Mouse (Mus musculus): Measurements from ENCODE around the gene Atoh1. TPM values are rescaled to one million over a fixed set of nuclear protein-coding genes. Genes with fewer than 3 reads are reported as not detected.

Atoh1 gene
- total RNA-seq (2014; rRNA removed) (0.33 and 2.7 TPM in 2 replicates), polyA plus RNA-seq (2015; fragmentation: Nextera tagmentation; extraction: Ambion mirVana) (not detected in 2 replicates)

DNA sequence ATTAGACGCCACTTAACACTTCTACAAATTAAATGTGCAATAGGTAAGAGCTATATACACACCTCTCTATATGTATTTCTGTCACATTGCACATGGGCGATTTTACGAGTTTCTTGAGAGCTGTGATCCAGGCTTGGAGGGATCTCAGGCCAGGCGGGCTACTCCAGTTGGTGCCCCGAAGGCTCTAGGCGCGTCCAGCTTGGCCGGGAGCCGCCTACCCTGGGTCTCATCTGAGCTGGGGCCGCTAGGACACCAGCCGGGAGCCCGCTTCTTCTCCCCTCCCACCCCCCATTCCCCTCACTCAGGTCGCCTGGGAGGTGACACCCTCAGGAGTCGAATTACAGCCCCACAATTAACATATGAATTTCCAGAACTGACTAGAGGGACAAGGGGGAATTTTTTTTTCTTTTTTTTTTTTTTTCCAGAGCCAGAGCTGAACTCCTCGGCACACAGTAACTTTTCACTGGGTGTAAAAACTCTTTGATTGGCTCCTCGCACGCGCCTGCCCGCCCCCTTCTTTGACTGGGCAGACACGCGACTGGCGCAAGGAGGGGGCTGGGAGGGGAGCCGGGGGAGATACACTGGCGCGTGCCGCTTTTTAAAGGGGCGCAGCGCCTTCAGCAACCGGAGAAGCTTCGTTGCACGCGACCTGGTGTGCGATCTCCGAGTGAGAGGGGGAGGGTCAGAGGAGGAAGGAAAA, at the start of gene Atoh1:
Gene Atoh1 (plus strand): TSS at position 627 of the 700 bp plus-strand sequence.
- no peaks in the 10 kb centered on the region for H3K9me3 ChIP-seq (ENCODE audit: low read length)
- H3K9ac ChIP-seq (replicated peaks; ENCODE audit: low read length, poor library complexity, severe bottlenecking): 0 out of 2 replicates have a peak within 1 kb of the TSS, but pooled peaks have one; percentile 24
- H3K36me3 ChIP-seq (ENCODE audit: insufficient read depth, low read length): no peaks in the 10 kb centered on the region
- no peak for TF ChIP-seq CTCF (IDR thresholded peaks at IDR 0.05)
- WGBS: under 1% methylated on average over 34 of the region's 34 CpGs
- ATAC-seq (ENCODE audit: low FRiP score) (peak; percentile 63; the same call in 1 of the 2 replicates), DNase-seq (ENCODE audit: low spot score) (peak; percentile 70)
- peak within 1 kb of the TSS; percentile 56 for H3K4me2 ChIP-seq (ENCODE audit: low read depth, low read length, poor library complexity, severe bottlenecking)
- peaks cover 9% of the 10 kb centered on the region; the same call in 1 of the 2 replicates for H3K4me1 ChIP-seq (ENCODE audit: insufficient read depth, low read length)
- H3K27me3 ChIP-seq (ENCODE audit: insufficient read depth, low read length): peaks cover 50% of the 10 kb centered on the region
- H3K4me3 ChIP-seq (ENCODE audit: low read depth, low read length): peak within 1 kb of the TSS; percentile 34
- H3K27ac ChIP-seq (ENCODE audit: low read depth, low read length): no peak within 1 kb of the TSS

DNA sequence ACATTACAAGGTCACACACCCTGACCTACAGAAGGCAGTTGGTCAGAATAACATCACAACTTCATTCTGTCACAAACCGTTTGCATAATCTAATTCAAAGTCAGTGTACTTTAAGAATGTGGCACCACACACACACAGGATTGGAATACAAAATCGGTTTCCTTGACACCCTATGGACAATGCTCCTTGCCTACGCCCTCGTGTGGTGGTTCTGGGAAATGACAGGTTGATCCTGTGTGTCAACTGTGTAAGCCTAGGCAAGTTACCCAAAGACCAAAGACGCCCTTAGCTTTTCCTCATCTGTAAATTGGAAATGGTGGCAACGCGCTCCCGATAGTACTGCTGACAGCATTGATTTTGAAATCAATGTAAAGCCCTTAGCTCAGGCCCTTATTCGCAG, 45.0 kb upstream of the Atoh1 start:
- no peak overlapping the region for H3K4me2 ChIP-seq (ENCODE audit: low read depth, low read length, poor library complexity, severe bottlenecking)
- H3K4me1 ChIP-seq (ENCODE audit: insufficient read depth, low read length): peaks cover 2% of the 10 kb centered on the region; the same call in 1 of the 2 replicates
- 31% methylated on average over 9 of the region's 9 CpGs for WGBS
- H3K4me3 ChIP-seq (ENCODE audit: low read depth, low read length): no peak overlapping the region
- TF ChIP-seq CTCF (IDR thresholded peaks at IDR 0.05): peak; percentile 83
- ATAC-seq (ENCODE audit: low FRiP score) (no peak; the same call in 1 of the 2 replicates), DNase-seq (ENCODE audit: low spot score) (peak; percentile 74)
- no peaks in the 10 kb centered on the region for H3K9me3 ChIP-seq (ENCODE audit: low read length)
- H3K9ac ChIP-seq (replicated peaks; ENCODE audit: low read length, poor library complexity, severe bottlenecking): no peak overlapping the region
- H3K36me3 ChIP-seq (ENCODE audit: insufficient read depth, low read length): no peaks in the 10 kb centered on the region
- peaks cover 4% of the 10 kb centered on the region; the same call in 1 of the 2 replicates for H3K27me3 ChIP-seq (ENCODE audit: insufficient read depth, low read length)
- H3K27ac ChIP-seq (ENCODE audit: low read depth, low read length): no peak overlapping the region

DNA sequence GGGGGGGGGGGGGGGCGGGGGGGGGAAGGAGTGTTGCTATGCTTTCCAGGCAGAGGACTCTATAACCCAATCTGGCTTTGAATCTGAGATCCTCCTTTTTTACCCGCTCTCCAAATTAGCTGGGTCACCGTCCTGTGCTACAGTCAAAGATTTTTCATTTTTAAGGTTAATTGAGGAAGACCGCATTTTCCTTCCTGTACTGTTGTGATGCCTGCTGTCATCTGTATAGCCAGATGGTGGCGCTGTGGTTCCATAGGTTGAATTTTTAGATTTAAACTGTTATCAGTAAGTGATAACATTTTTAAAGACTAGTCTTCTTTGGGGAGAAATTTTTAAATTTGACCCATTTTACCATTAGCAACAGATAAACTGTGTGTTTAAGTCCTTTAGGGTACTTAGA, 44.0 kb upstream of the Atoh1 start:
- H3K36me3 ChIP-seq (ENCODE audit: insufficient read depth, low read length): no peaks in the 10 kb centered on the region
- WGBS: 5% methylated on average over 4 of the region's 5 CpGs
- TF ChIP-seq CTCF (IDR thresholded peaks at IDR 0.05): peak; percentile 91
- H3K27me3 ChIP-seq (ENCODE audit: insufficient read depth, low read length): peaks cover 4% of the 10 kb centered on the region; the same call in 1 of the 2 replicates
- ATAC-seq (ENCODE audit: low FRiP score) (0 out of 2 replicates have a peak, but pooled peaks have one; percentile 8), DNase-seq (ENCODE audit: low spot score) (peak; percentile 76)
- no peak overlapping the region for H3K27ac ChIP-seq (ENCODE audit: low read depth, low read length)
- no peak overlapping the region for H3K4me3 ChIP-seq (ENCODE audit: low read depth, low read length)
- H3K9me3 ChIP-seq (ENCODE audit: low read length): no peaks in the 10 kb centered on the region
- H3K4me2 ChIP-seq (ENCODE audit: low read depth, low read length, poor library complexity, severe bottlenecking): peak overlapping the region; percentile 25; the same call in 1 of the 2 replicates
- peaks cover 2% of the 10 kb centered on the region; the same call in 1 of the 2 replicates for H3K4me1 ChIP-seq (ENCODE audit: insufficient read depth, low read length)
- no peak overlapping the region for H3K9ac ChIP-seq (replicated peaks; ENCODE audit: low read length, poor library complexity, severe bottlenecking)

DNA sequence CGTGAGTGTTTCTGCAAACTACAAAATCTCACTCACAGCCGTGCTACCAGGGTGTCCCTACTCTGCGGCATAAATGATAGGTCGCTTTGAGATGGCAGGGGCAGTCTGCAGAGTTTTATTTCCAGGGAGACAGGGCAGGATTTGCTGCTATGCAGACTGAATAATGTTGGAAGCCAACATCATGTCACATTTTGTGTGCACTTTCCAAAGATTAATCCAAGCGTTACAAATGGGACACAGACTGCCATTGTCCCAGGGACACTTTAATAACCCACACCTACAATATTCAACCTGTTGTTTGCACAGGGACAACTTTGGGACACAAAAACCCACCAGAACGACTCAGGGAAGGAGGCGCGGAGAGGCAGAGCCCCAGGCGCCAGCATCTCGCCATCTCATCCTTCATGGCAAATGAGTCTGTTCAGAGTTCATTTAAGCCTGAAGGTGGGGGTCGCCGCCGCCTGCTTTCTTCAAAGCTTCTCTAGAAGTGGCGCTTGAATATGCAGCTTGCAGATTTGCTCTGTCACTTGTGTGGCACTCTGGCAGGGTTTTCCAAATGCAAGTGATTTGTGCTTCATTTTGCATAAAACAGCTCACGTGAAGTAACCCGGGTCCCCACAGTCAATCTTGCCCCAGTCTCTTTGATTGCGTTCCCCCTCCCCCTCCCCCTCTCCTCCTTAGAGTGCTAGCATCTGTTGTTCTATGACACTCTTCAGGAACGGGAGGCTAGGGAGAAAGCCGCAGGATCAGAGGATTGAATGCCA, 40.6 kb upstream of the Atoh1 start:
- TF ChIP-seq CTCF (IDR thresholded peaks at IDR 0.05): no peak
- H3K4me3 ChIP-seq (ENCODE audit: low read depth, low read length): peak overlapping the region; percentile 13; the same call in 1 of the 2 replicates
- peak; percentile 60 for DNase-seq (ENCODE audit: low spot score)
- no peak; the same call in 1 of the 2 replicates for ATAC-seq (ENCODE audit: low FRiP score)
- H3K36me3 ChIP-seq (ENCODE audit: insufficient read depth, low read length): no peaks in the 10 kb centered on the region
- H3K9ac ChIP-seq (replicated peaks; ENCODE audit: low read length, poor library complexity, severe bottlenecking): no peak overlapping the region; the same call in 1 of the 2 replicates
- peak overlapping the region; percentile 50 for H3K4me2 ChIP-seq (ENCODE audit: low read depth, low read length, poor library complexity, severe bottlenecking)
- peaks cover 7% of the 10 kb centered on the region for H3K27me3 ChIP-seq (ENCODE audit: insufficient read depth, low read length)
- no peaks in the 10 kb centered on the region for H3K9me3 ChIP-seq (ENCODE audit: low read length)
- peaks cover 2% of the 10 kb centered on the region; the same call in 1 of the 2 replicates for H3K4me1 ChIP-seq (ENCODE audit: insufficient read depth, low read length)
- WGBS: 3% methylated on average over 19 of the region's 19 CpGs
- no peak overlapping the region for H3K27ac ChIP-seq (ENCODE audit: low read depth, low read length)

DNA sequence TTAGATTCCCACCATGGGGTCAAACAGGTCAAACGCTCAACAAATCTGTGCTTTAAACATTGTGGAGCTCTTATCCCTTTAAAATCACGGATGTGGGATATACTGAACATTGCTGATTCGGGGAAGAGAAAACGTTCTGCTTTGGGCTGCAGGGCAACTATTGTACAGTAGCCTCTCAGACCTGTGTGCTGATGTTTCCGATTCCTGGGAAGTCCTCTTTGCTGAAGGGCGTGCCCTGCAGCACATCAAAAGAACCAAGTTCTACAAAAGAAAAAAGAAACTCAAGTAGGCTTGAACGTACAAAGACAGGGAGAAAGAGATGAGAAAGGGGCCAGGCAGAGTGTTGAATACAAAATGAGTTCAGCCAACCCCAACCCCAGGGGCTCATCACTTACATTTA, 34.2 kb upstream of the Atoh1 start:
- no peak overlapping the region for H3K4me2 ChIP-seq (ENCODE audit: low read depth, low read length, poor library complexity, severe bottlenecking)
- no peak for TF ChIP-seq CTCF (IDR thresholded peaks at IDR 0.05)

More for the DNA sequence above, 34.2 kb upstream of the Atoh1 start:
- H3K4me1 ChIP-seq (ENCODE audit: insufficient read depth, low read length): no peaks in the 10 kb centered on the region
- peaks cover 3% of the 10 kb centered on the region; the same call in 1 of the 2 replicates for H3K27me3 ChIP-seq (ENCODE audit: insufficient read depth, low read length)
- no peak overlapping the region for H3K9ac ChIP-seq (replicated peaks; ENCODE audit: low read length, poor library complexity, severe bottlenecking)
- no peak overlapping the region for H3K27ac ChIP-seq (ENCODE audit: low read depth, low read length)
- H3K4me3 ChIP-seq (ENCODE audit: low read depth, low read length): no peak overlapping the region
- DNase-seq (ENCODE audit: low spot score) (no peak), ATAC-seq (ENCODE audit: low FRiP score) (no peak)
- no peaks in the 10 kb centered on the region for H3K36me3 ChIP-seq (ENCODE audit: insufficient read depth, low read length)
- no peaks in the 10 kb centered on the region for H3K9me3 ChIP-seq (ENCODE audit: low read length)
- WGBS: 19% methylated on average over 7 of the region's 7 CpGs
